Mouse (Mus musculus) common myeloid progenitor, adult 5-6 weeks (primary cell): ENCODE data around the gene Taf15. TPM values are rescaled to one million over a fixed set of nuclear protein-coding genes. Genes with fewer than 3 reads are reported as not detected.
A peak's percentile ranks its signal among the peaks of the same experiment; 100 is the strongest.

Experiments
- ATAC-seq: replicated peaks from 2 replicates; pipeline ENCODE4 v1.8.0; 2016; ENCODE audit warnings: low read depth, mild to moderate bottlenecking, moderate TSS enrichment, inconsistent platforms; ENCODE audit not compliant: poor library complexity, severe bottlenecking
- total RNA-seq: library from RNA; stranded (forward); fragments of 200-1000, 187-1606 nt; gene quantifications from 2 replicates; pipeline ENCODE4 v1.2.3, GENCODE M21; 2017

Taf15 gene
- total RNA-seq: 41.6 and 73.3 TPM in 2 replicates

GRCm38 (mm10) chr11:83472324-83473234 is at the start of gene Taf15:
Gene Taf15, plus strand, starts transcription at chr11:83473086.
- ATAC-seq: peak; percentile 99

- peak; percentile 53 for ATAC-seq
These were observed 48.2 kb upstream of the Taf15 start for GRCm38 (mm10) chr11:83424681-83425080.

GRCm38 (mm10) chr11:83426964-83427363 is 45.9 kb upstream of the Taf15 start:
- peak; percentile 97 for ATAC-seq

- ATAC-seq: no peak
These were observed 43.5 kb upstream of the Taf15 start, which contains the start of gene Gas2l2 for GRCm38 (mm10) chr11:83429355-83429754. Gene Gas2l2, minus strand, starts transcription at chr11:83429455.

GRCm38 (mm10) chr11:83432533-83432932 is 40.4 kb upstream of the Taf15 start:
- 0 out of 2 replicates have a peak, but pooled peaks have one; percentile 15 for ATAC-seq

- ATAC-seq: no peak
These were observed 35.5 kb upstream of the Taf15 start, which contains the start of gene 1700020L24Rik for GRCm38 (mm10) chr11:83437377-83437776. Gene 1700020L24Rik, plus strand, starts transcription at chr11:83437677.

GRCm38 (mm10) chr11:83439426-83440060 is 33.3 kb upstream of the Taf15 start:
- ATAC-seq: no peak

GRCm38 (mm10) chr11:83440081-83441064 is 32.5 kb upstream of the Taf15 start:
- peak; percentile 78 for ATAC-seq

GRCm38 (mm10) chr11:83441235-83441634 is 31.7 kb upstream of the Taf15 start:
- ATAC-seq: no peak

GRCm38 (mm10) chr11:83442596-83443267 is 30.2 kb upstream of the Taf15 start:
- peak; percentile 52 for ATAC-seq

GRCm38 (mm10) chr11:83443824-83444223 is 29.1 kb upstream of the Taf15 start:
- ATAC-seq: no peak

- ATAC-seq: 0 out of 2 replicates have a peak, but pooled peaks have one; percentile 16
These were observed 27.9 kb upstream of the Taf15 start for GRCm38 (mm10) chr11:83445001-83445400.

- ATAC-seq: no peak
These were observed 25.3 kb upstream of the Taf15 start for GRCm38 (mm10) chr11:83447612-83448011.

- no peak for ATAC-seq
These were observed 24.6 kb upstream of the Taf15 start for GRCm38 (mm10) chr11:83448021-83448926.

- ATAC-seq: no peak
These were observed 24.0 kb upstream of the Taf15 start for GRCm38 (mm10) chr11:83448927-83449236.

- ATAC-seq: no peak
These were observed 23.6 kb upstream of the Taf15 start for GRCm38 (mm10) chr11:83449298-83449697.

- no peak for ATAC-seq
These were observed 22.3 kb upstream of the Taf15 start for GRCm38 (mm10) chr11:83450550-83450949.

GRCm38 (mm10) chr11:83451281-83451680 is 21.6 kb upstream of the Taf15 start:
- ATAC-seq: no peak
